Mouse (Mus musculus): ENCODE data around the gene Nwd2.

Gene Nwd2

DNA sequence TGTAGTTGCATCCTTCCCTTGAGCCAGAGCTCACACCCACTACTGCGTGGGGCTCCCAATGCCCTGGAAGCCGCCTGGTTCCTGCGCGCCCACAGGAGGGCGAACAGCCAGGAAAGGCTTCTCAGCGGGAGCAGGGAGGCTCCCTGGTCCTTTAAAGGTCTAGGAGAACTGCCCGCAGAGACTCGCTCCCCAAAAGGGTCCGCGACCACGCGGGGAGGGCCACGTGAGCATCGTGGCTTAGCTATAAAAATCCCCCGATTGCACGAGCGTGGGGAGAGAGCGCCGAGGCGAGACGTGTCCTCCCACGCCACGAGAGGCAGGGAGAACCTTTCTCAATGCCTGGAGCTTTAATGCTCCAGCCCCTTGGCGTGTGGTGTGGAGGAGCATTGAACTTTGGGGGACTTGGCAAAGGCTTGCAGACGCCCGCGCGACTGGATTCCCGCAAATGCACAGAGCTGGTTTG is at the start of gene Nwd2:
Nwd2 (plus strand) TSS at position 33 of the 463 bp plus-strand sequence.
- no peak for DNase-seq (ENCODE audit: low spot score)

GRCm38 (mm10) chr5:63607447-63607846 is 41.5 kb upstream of the Nwd2 start:
- no peak for DNase-seq (ENCODE audit: low spot score)

GRCm38 (mm10) chr5:63616792-63617668 is 31.9 kb upstream of the Nwd2 start:
- no peak for DNase-seq (ENCODE audit: low spot score)

- DNase-seq (ENCODE audit: low spot score), result no peak
Observed at GRCm38 (mm10) chr5:63624123-63624522, 24.8 kb upstream of the Nwd2 start.

DNA sequence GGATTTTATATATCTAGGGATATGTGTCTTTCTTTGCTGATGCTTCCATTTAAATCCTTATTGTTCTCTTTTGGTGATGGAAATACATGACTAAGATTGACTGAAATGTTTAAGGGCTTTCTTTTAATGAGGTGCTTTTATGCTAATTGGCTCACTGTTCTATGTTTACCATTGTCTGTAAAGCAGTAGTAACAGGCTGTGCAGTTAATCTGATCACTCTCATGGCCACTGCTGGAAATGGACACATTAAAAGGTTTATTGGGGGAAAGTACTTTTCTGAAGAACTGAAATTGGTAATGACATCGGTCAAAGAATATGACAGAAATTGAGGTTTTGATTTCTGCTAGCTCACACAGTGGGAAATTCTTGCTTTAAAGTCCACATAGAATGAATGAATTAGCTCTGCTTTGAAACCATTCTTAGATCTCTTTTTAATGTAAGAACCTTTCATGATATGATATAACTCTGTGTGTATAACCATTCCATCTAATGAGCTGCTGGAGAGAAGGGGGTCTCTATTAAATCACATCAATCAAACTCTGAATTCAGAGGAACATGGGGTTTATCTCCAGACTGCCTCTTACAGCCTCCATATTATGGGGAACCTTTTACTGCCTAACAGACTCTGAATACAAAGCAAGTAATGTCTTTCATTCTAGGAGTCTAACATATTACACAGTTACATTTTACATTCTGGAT is 20.9 kb upstream of the Nwd2 start:
- no peak for DNase-seq (ENCODE audit: low spot score)

GRCm38 (mm10) chr5:63628531-63628871 is 20.4 kb upstream of the Nwd2 start:
- DNase-seq (ENCODE audit: low spot score), result no peak

DNA sequence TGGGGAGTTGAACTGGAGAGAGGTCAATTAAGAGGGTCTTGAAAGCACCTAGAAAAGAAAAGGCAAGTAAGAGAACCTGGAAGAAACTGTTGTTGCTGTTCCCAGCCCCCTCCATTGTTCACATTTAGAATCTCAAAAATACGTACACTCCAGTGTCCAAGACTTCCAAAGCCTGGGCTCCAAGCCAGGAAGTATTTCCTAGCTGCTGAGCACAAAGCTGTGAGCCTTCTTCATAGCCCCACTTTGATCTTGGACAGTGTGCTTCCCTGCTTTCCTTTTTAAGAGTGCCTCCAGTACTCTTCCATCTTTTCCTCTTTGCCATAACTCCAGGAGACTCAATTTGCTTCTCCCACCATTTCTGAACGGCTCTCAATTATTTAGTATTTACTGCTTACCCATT is 14.3 kb upstream of the Nwd2 start:
- no peak for DNase-seq (ENCODE audit: low spot score)

GRCm38 (mm10) chr5:63648187-63648586 is 715 bp upstream of the Nwd2 start:
- DNase-seq (ENCODE audit: low spot score), result no peak

- DNase-seq (ENCODE audit: low spot score), result no peak
Observed at GRCm38 (mm10) chr5:63649533-63650464, 897 bp downstream of the Nwd2 start.

DNA sequence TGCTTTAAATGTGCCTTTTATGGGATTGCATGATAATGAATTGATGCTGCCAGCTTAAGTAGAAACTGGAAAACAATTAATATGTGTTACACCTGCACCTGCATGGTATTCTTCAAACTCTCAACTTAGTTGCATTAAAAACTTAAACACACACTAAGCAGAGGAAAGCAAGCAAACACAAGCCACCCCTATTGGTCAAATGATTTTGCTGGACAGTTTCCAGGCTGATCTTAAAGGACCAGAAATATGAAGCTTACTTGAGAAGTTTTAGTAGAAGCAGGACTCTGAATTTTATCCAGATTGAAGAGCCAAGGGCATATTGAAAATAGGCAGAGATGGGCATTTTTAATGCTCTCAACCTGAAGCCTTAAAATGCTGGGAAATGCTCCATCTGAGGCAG is 2.9 kb downstream of the Nwd2 start:
- DNase-seq (ENCODE audit: low spot score), result no peak

GRCm38 (mm10) chr5:63652705-63653104 is 3.8 kb downstream of the Nwd2 start:
- DNase-seq (ENCODE audit: low spot score), result no peak

- DNase-seq (ENCODE audit: low spot score), result no peak
Observed at GRCm38 (mm10) chr5:63666884-63667283, 18.0 kb downstream of the Nwd2 start.

GRCm38 (mm10) chr5:63675934-63676333 is 27.0 kb downstream of the Nwd2 start:
- no peak for DNase-seq (ENCODE audit: low spot score)

- DNase-seq (ENCODE audit: low spot score), result no peak
Observed at GRCm38 (mm10) chr5:63689084-63689483, 40.2 kb downstream of the Nwd2 start.

GRCm38 (mm10) chr5:63696784-63697183 is 47.9 kb downstream of the Nwd2 start:
- DNase-seq (ENCODE audit: low spot score), result no peak

DNA sequence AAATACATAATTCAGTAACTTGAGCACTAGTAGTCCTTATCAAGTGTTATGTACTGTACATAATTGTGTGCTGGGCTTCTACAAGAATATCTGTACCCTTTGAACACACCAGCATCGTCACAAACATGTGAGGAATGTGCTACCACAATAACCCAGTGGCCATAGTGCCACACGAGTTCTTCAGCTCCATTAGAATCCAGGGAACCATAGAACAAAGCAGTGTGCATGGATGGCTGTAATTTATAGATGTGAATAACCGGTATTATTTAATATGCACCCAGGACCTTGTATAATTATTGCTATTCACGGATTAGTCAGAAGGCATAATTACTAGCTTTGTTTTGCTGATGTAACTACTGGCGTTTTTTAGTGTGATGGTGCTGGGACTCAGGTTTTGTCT is 48.3 kb downstream of the Nwd2 start:
- no peak for DNase-seq (ENCODE audit: low spot score)

DNA sequence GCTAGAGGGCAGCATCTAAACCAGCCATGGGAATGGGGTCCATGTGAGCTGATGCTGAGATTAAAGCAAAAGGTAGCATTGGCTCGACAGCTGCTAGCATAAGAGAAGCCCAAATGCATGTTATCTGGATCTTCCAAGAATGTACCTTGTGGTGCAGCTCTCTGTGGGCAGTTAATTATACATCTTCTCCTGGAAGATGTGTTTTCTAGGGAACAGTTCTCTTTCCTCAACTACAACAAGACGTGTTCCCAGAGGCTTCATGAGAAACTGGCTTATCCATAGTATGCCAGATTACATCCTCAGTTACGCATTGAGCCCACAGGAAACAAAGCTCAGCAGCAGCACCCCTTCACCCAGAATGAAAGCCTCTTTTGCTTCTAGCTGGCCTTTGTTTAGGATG is 80.1 kb downstream of the Nwd2 start:
- no peak for DNase-seq (ENCODE audit: low spot score)

GRCm38 (mm10) chr5:63735521-63735920 is 86.6 kb downstream of the Nwd2 start:
- no peak for DNase-seq (ENCODE audit: low spot score)

- no peak for DNase-seq (ENCODE audit: low spot score)
Observed at GRCm38 (mm10) chr5:63743426-63743825, 94.5 kb downstream of the Nwd2 start.

GRCm38 (mm10) chr5:63748299-63748698 is 99.4 kb downstream of the Nwd2 start:
- no peak for DNase-seq (ENCODE audit: low spot score)

GRCm38 (mm10) chr5:63748759-63749158 is 99.9 kb downstream of the Nwd2 start:
- no peak for DNase-seq (ENCODE audit: low spot score)

DNA sequence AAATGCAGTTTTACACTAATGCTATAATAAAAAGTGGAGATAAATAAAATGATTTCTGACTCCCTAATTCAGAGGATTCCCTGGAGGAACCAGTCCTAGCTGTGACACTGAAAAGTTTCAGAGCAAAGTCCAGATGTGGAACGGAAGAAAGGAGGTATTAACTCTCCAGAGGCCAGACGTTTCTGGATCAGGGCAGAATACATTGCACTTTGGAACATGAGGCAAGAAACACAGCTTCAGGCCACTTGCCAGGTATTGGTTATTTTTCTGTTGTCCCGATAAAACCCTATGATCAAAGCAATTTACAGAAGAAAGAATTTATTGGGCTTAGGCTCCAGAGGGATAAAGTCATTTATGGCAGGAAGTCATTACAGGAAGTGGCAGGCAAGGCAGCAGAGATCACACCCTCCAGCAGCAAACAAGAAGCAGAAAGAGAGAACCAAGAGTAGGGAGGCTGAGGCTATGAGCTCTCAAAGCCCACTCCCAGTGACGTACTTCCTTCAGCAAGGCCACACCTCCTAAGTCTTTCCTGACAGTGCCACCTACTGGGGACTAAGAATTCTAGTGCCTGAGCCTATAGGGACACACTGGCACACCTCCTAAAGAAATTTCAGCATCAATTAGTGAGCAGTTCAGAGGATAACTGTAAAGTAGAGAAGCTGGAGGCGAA is 106.3 kb downstream of the Nwd2 start:
- DNase-seq (ENCODE audit: low spot score), result no peak

All from c-Kit-positive CD71-positive TER-119-positive erythroid progenitor cells, embryonic 14.5 days (primary cell).